Mouse (Mus musculus) heart, embryonic 16.5 days (tissue): ENCODE measurements at regions not wholly inside any gene's neighbourhood (a gene's known extent, or its start where the extent isn't known, plus 50 kb on each side); places are given as distances from the start of the nearest gene placed in this dataset.

Experiments
- ATAC-seq: fragments of 200-750 bp; cut with Nextera tagmentation; replicated peaks from 2 replicates; pipeline ENCODE4 v1.8.0; 2017; ENCODE audit warnings: moderate number of reproducible peaks; ENCODE audit not compliant: insufficient read depth, low FRiP score; ENCODE audit errors: extremely low read depth
- H3K27ac ChIP-seq: fragments of 300-500 bp; sonication (generic); 2 replicates; pipeline ENCODE4 v1.5.1; 2014; ENCODE audit warnings: mild to moderate bottlenecking, low read length, control low read depth, moderate library complexity
- H3K27me3 ChIP-seq: fragments of 300-500 bp; sonication (generic); 2 replicates; pipeline ENCODE4 v1.6.1; 2014; ENCODE audit warnings: low read length, mixed read lengths; ENCODE audit not compliant: control insufficient read depth, insufficient read depth
- H3K36me3 ChIP-seq: fragments of 300-500 bp; sonication (generic); 2 replicates; pipeline ENCODE4 v1.6.1; 2014; ENCODE audit not compliant: control insufficient read depth, insufficient read depth
- H3K4me1 ChIP-seq: fragments of 300-500 bp; sonication (generic); 2 replicates; pipeline ENCODE4 v1.6.1; 2014; ENCODE audit warnings: low read length, mixed read lengths; ENCODE audit not compliant: control insufficient read depth, insufficient read depth
- H3K4me2 ChIP-seq: fragments of 300-500 bp; sonication (generic); 2 replicates; pipeline ENCODE4 v1.6.1; 2014; ENCODE audit warnings: low read depth, mild to moderate bottlenecking, control low read depth, low read length
- H3K4me3 ChIP-seq: fragments of 300-500 bp; sonication (generic); 2 replicates; pipeline ENCODE4 v1.5.1; 2014; ENCODE audit warnings: mild to moderate bottlenecking, control low read depth, low read length
- H3K9ac ChIP-seq: fragments of 300-500 bp; sonication (generic); 2 replicates; pipeline ENCODE4 v1.6.1; 2014; ENCODE audit warnings: low read length, control low read depth
- H3K9me3 ChIP-seq: fragments of 300-500 bp; sonication (generic); replicated peaks from 2 replicates; pipeline ENCODE4 v1.6.1; 2016; ENCODE audit warnings: low read length; ENCODE audit not compliant: control insufficient read depth
- WGBS: fragments of 180-500 bp; shearing (Covaris S2); extraction: QIAGEN DNeasy Blood & Tissue Kit; methylation state at CpG from one replicate; pipeline ENCODE4 v1.1.7; 2014; 5-methylcytosine and 5-hydroxymethylcytosine counted together

GRCm38 (mm10) chr19:30289721-30290120 lies 57.0 kb downstream of the Mbl2 start:
- Histone ChIP-seq H3K36me3 (no peaks in the 10 kb centered on the region), H3K9me3 (no peaks in the 10 kb centered on the region), H3K4me2 (no peak overlapping the region), H3K4me1 (no peaks in the 10 kb centered on the region), H3K9ac (no peak overlapping the region), H3K4me3 (no peak overlapping the region), H3K27ac (no peak overlapping the region), H3K27me3 (no peaks in the 10 kb centered on the region; the same call in 1 of the 2 replicates)
- ATAC-seq, result no peak
- 63% methylated on average over 4 of the region's 4 CpGs for WGBS

DNA sequence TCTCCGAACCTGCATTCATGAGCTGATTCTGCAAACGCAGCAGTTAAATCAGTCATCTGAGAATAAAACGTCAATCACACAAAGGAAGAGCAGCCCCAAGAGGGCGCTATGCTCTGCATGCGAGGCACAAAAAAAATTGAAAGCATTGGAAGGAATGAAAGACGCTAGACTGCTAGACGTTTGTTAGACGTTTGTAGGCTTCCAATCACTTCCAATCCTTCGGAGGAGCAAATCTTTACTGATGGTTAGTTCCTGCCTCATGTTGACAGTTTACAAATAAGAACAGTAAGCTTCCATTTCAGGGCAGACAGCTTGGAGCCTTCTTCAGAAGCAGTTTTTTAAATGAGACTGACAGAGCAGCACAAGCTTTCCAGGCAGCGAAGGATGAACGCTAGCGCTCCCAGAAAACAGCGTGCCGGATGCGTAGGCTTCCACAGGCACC lies 62.5 kb downstream of the Mbl2 start:
- WGBS, result 36% methylated on average over 15 of the region's 15 CpGs
- no peak overlapping the region for H3K27ac ChIP-seq
- peak overlapping the region; percentile 15; the same call in 1 of the 2 replicates for H3K4me3 ChIP-seq
- ATAC-seq, result no peak
- no peaks in the 10 kb centered on the region; the same call in 1 of the 2 replicates for H3K27me3 ChIP-seq
- H3K4me1 ChIP-seq, result no peaks in the 10 kb centered on the region
- peak overlapping the region; percentile 55 for H3K4me2 ChIP-seq
- no peak overlapping the region for H3K9ac ChIP-seq
- H3K9me3 ChIP-seq, result no peaks in the 10 kb centered on the region
- H3K36me3 ChIP-seq, result no peaks in the 10 kb centered on the region

DNA sequence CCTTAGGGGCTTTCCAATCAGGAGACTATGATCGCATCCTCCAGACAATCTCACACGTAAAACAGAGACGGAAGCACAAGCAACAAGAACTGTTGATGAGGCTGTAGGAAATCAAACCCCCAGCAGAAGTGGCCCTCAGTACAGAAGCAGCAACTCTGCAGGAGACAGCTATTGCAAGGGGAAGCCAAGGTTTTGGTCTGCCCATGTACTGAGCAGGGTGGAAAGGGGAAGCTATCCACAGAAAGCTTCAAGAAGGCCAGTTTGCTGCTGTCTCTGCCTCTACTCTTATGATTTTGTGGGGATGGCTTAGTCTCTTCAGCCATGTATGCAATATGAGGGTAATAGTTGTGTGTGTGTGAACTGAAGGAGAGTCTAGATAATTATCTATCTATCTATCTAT lies 63.3 kb downstream of the Mbl2 start:
- Histone ChIP-seq H3K4me1 (no peaks in the 10 kb centered on the region), H3K9ac (no peak overlapping the region), H3K36me3 (no peaks in the 10 kb centered on the region), H3K27me3 (no peaks in the 10 kb centered on the region; the same call in 1 of the 2 replicates), H3K27ac (no peak overlapping the region), H3K4me2 (no peak overlapping the region), H3K9me3 (no peaks in the 10 kb centered on the region), H3K4me3 (no peak overlapping the region)
- 70% methylated on average over 3 of the region's 3 CpGs for WGBS
- ATAC-seq, result no peak

DNA sequence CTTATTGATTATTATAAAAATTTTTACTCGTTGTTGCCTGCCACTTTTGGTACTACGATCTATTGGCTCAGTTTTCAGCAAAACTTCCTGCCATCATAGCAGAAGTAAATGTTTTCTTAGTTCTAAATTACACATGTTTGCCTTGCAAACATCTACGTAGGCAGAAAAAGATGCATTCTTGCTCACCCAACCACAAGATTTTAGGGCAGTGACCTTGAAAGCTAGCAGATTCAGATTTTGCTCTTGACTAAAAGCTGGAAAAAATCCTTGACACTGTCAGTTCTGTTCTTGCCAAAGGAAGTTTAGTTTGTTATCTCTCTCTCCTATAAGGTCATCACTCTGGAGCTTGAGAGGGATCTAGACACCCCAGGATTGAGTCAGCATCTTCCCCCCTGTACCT lies 66.8 kb downstream of the Mbl2 start:
- Histone ChIP-seq H3K9me3 (no peaks in the 10 kb centered on the region), H3K36me3 (no peaks in the 10 kb centered on the region)
- WGBS, result 81% methylated on average over 3 of the region's 3 CpGs

DNA sequence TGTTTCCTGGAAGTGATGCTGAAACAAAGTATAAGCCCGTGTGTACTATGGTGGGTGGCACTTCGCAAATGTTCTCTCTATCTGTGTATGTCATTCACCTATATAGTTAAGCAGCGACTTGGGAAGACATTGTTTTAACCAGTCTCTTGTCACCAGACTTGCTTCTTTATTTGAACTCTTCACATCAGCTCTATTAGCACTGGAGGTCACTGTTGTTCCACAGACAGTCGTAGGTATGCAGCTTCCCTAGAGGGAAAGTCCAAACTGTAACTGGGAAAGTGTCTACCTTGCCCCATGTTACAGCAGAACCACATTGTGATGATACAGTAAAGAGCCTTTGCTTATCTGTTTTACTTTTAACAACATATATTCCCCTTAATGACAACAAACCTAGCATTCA lies 69.5 kb downstream of the Mbl2 start:
- Histone ChIP-seq H3K4me2 (no peak overlapping the region), H3K4me1 (no peaks in the 10 kb centered on the region), H3K27ac (no peak overlapping the region), H3K9me3 (no peaks in the 10 kb centered on the region), H3K27me3 (no peaks in the 10 kb centered on the region), H3K36me3 (no peaks in the 10 kb centered on the region), H3K9ac (no peak overlapping the region), H3K4me3 (no peak overlapping the region)
- 58% methylated on average over 4 of the region's 4 CpGs for WGBS
- ATAC-seq, result no peak

More for the DNA sequence above, 66.8 kb downstream of the Mbl2 start:
- Histone ChIP-seq H3K9ac (no peak overlapping the region), H3K4me2 (no peak overlapping the region), H3K27me3 (no peaks in the 10 kb centered on the region; the same call in 1 of the 2 replicates), H3K4me1 (no peaks in the 10 kb centered on the region), H3K4me3 (no peak overlapping the region), H3K27ac (no peak overlapping the region)
- ATAC-seq, result no peak

DNA sequence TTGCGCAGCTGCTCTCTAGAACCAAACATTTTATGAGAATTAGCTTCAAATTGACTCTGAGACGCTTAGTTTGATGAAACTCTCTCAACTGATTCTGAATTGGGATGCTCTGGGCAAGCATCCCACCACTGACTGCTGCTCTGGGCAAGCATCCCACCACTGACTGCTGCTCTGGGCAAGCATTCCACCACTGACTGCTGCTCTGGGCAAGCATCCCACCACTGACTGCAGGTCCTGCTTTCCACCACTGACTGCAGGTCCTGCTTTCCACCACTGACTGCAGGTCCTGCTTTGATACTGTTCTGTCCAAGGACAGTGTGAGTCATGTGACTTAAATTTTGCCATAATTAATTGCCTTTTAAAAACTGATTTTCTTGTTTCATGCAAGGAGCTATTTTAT lies 73.6 kb downstream of the Mbl2 start:
- no peak overlapping the region for H3K9ac ChIP-seq
- H3K27me3 ChIP-seq, result no peaks in the 10 kb centered on the region
- H3K4me3 ChIP-seq, result no peak overlapping the region
- H3K36me3 ChIP-seq, result no peaks in the 10 kb centered on the region
- H3K9me3 ChIP-seq, result no peaks in the 10 kb centered on the region
- no peak overlapping the region for H3K4me2 ChIP-seq
- H3K27ac ChIP-seq, result no peak overlapping the region
- WGBS, result 83% methylated on average over 2 of the region's 2 CpGs
- no peaks in the 10 kb centered on the region for H3K4me1 ChIP-seq
- no peak for ATAC-seq

DNA sequence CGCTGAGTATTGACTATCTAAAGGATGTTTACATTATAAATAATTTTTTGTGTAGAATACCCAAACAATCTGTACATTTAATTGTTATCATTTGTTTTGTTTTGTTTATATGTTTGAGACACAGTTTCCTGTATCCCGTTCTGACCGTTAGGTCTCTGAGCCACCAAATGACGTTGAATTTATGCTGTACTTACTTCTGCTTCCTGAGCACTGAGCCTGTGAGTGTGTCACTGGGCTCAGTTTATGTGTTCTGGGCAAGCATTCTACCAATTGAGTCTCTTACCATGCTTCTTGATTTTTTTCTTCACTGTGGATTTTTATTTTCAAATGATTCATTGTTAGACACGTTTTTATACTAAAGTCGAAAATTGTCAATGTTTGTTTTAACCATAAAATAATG lies 74.2 kb downstream of the Mbl2 start:
- Histone ChIP-seq H3K27ac (no peak overlapping the region), H3K9me3 (no peaks in the 10 kb centered on the region), H3K36me3 (no peaks in the 10 kb centered on the region), H3K4me1 (no peaks in the 10 kb centered on the region), H3K4me3 (no peak overlapping the region), H3K4me2 (no peak overlapping the region), H3K9ac (no peak overlapping the region), H3K27me3 (no peaks in the 10 kb centered on the region)
- WGBS, result 64% methylated on average over 6 of the region's 6 CpGs
- no peak for ATAC-seq

- H3K4me3 ChIP-seq, result no peak overlapping the region
- H3K27me3 ChIP-seq, result no peaks in the 10 kb centered on the region
- 83% methylated on average over 3 of the region's 3 CpGs for WGBS
- no peaks in the 10 kb centered on the region for H3K36me3 ChIP-seq
- H3K4me1 ChIP-seq, result no peaks in the 10 kb centered on the region
- no peaks in the 10 kb centered on the region for H3K9me3 ChIP-seq
- H3K4me2 ChIP-seq, result no peak overlapping the region
- no peak for ATAC-seq
- no peak overlapping the region for H3K9ac ChIP-seq
- no peak overlapping the region for H3K27ac ChIP-seq
Measured at GRCm38 (mm10) chr19:30317314-30317713, 84.6 kb downstream of the Mbl2 start.

GRCm38 (mm10) chr19:30327693-30328092 lies 95.0 kb downstream of the Mbl2 start:
- Histone ChIP-seq H3K27me3 (no peaks in the 10 kb centered on the region), H3K9ac (no peak overlapping the region), H3K4me3 (no peak overlapping the region), H3K4me1 (no peaks in the 10 kb centered on the region), H3K27ac (no peak overlapping the region), H3K9me3 (no peaks in the 10 kb centered on the region), H3K4me2 (no peak overlapping the region), H3K36me3 (no peaks in the 10 kb centered on the region)
- ATAC-seq, result no peak

- Histone ChIP-seq H3K9me3 (no peaks in the 10 kb centered on the region), H3K36me3 (no peaks in the 10 kb centered on the region), H3K4me2 (no peak overlapping the region), H3K27ac (no peak overlapping the region), H3K9ac (no peak overlapping the region), H3K4me1 (no peaks in the 10 kb centered on the region), H3K4me3 (no peak overlapping the region), H3K27me3 (no peaks in the 10 kb centered on the region)
- ATAC-seq, result no peak
- WGBS, result 68% methylated on average over 4 of the region's 4 CpGs
Measured at GRCm38 (mm10) chr19:30328886-30329285, 96.1 kb downstream of the Mbl2 start.
